Mouse (Mus musculus) embryonic facial prominence, embryonic 11.5 days (tissue): Measurements from ENCODE around the gene Pdzd3. TPM values are rescaled to one million over a fixed set of nuclear protein-coding genes. Genes with fewer than 3 reads are reported as not detected.
"Not testable (repeated sequence)": the region's sequence is repeated elsewhere in the genome, so short reads cannot be mapped to it uniquely, and the experiment has no call there.

Experiments used
- ATAC-seq: fragments of 200-750 bp; cut with Nextera tagmentation; replicated peaks from 2 replicates; pipeline ENCODE4 v1.8.0; 2017; ENCODE audit warnings: low read depth; ENCODE audit not compliant: insufficient number of reproducible peaks, low FRiP score, low TSS enrichment
- DNase-seq: peaks from one replicate; pipeline ENCODE4 v3.0.0-alpha.2; 2015; ENCODE audit warnings: low spot score
- H3K27ac ChIP-seq: fragments of 300-500 bp; sonication (generic); replicated peaks from 2 replicates; pipeline ENCODE4 v1.5.1; 2014; ENCODE audit warnings: mild to moderate bottlenecking, low read depth, low read length, control low read depth
- H3K27me3 ChIP-seq: fragments of 300-500 bp; sonication (generic); 2 replicates; pipeline ENCODE4 v1.6.1; 2014; ENCODE audit warnings: mild to moderate bottlenecking, low read length, moderate library complexity, mixed read lengths; ENCODE audit not compliant: control insufficient read depth, insufficient read depth
- H3K36me3 ChIP-seq: fragments of 300-500 bp; sonication (generic); replicated peaks from 2 replicates; pipeline ENCODE4 v1.6.1; 2014; ENCODE audit warnings: low read depth, mild to moderate bottlenecking, low read length, moderate library complexity, mixed read lengths; ENCODE audit not compliant: control insufficient read depth, insufficient read depth
- H3K4me1 ChIP-seq: fragments of 300-500 bp; sonication (generic); 2 replicates; pipeline ENCODE4 v1.6.1; 2014; ENCODE audit warnings: low read length, mixed read lengths; ENCODE audit not compliant: control insufficient read depth, insufficient read depth
- H3K4me2 ChIP-seq: fragments of 300-500 bp; sonication (generic); 2 replicates; pipeline ENCODE4 v1.6.1; 2014; ENCODE audit warnings: low read depth, mild to moderate bottlenecking, control low read depth, low read length, moderate library complexity
- H3K4me3 ChIP-seq: fragments of 300-500 bp; sonication (generic); 2 replicates; pipeline ENCODE4 v1.5.1; 2014; ENCODE audit warnings: low read depth, low read length, control low read depth
- H3K9ac ChIP-seq: fragments of 300-500 bp; sonication (generic); replicated peaks from 2 replicates; pipeline ENCODE4 v1.6.1; 2014; ENCODE audit warnings: mild to moderate bottlenecking, control low read depth, low read length
- H3K9me3 ChIP-seq: fragments of 300-500 bp; sonication (generic); replicated peaks from 2 replicates; pipeline ENCODE4 v1.6.1; 2016; ENCODE audit warnings: mild to moderate bottlenecking, low read length, inconsistent platforms, mixed read lengths; ENCODE audit not compliant: control insufficient read depth
- WGBS: fragments of 180-500 bp; shearing (Covaris S2); extraction: QIAGEN DNeasy Blood & Tissue Kit; methylation state at CpG from one replicate; pipeline ENCODE4 v1.1.7; 2014; 5-methylcytosine and 5-hydroxymethylcytosine counted together
- polyA plus RNA-seq: library from polyadenylated mRNA; unstranded; fragments of >200 nt; fragmentation: Nextera tagmentation; extraction: Ambion mirVana; gene quantifications from 2 replicates; pipeline ENCODE4 v1.2.1, GENCODE M21; 2014

Gene Pdzd3
- not detected in 2 replicates for polyA plus RNA-seq

DNA sequence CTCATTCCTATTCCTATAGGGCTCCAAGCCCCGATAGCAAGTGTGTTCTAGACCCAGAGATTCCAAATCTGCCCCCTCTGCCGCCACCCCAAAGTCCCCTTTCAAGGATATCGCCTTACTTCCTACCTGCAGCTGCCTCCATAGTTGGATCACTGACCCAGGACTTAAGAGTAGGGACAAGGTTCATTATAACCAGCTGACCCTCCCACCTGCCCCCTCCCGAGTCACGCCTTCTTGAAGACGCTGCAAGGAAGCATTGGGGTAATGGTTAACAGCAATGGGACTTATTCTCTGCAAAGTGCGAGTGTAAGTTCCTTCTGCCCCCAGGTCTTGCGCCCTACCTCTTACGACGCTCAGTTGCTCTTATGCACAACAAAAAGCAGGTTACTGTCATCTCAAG lies at the start of gene Pdzd3:
Gene Pdzd3 (minus strand): TSS at position 158 of the 400 bp plus-strand sequence.
- Histone ChIP-seq H3K4me3 (no peak within 1 kb of the TSS), H3K4me2 (no peak within 1 kb of the TSS), H3K36me3 (no peaks in the 10 kb centered on the region), H3K9ac (no peak within 1 kb of the TSS), H3K9me3 (no peaks in the 10 kb centered on the region), H3K4me1 (peaks cover 2% of the 10 kb centered on the region; the same call in 1 of the 2 replicates), H3K27ac (no peak within 1 kb of the TSS), H3K27me3 (no peaks in the 10 kb centered on the region)
- ATAC-seq (no peak), DNase-seq (no peak)
- 84% methylated on average over 10 of the region's 10 CpGs for WGBS

DNA sequence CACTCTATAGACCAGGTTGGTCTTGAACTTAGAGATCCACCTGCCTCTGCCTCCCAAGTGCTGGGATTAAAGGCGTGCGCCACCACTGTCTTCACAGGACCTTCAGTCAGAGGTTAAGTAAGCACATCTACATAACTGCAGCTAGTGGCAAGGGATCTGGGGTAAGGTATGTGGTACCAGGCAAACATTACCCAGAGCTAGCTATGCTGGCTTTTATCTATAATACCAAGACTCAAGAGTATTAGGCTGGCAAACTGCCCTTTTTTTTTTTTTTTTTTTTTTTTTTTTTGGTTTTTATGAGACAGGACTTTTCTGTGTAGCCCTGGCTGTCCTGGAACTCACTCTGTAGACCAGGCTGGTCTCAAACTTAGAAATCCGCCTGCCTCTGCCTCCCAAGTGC lies 48.7 kb upstream of the Pdzd3 start:
- ATAC-seq, H3K4me1 ChIP-seq, H3K27ac ChIP-seq, H3K9me3 ChIP-seq, H3K4me3 ChIP-seq, H3K4me2 ChIP-seq, DNase-seq, H3K27me3 ChIP-seq, H3K9ac ChIP-seq: not testable (repeated sequence)
- WGBS = 96% methylated on average over 3 of the region's 3 CpGs
- peaks cover 18% of the 10 kb centered on the region for H3K36me3 ChIP-seq

DNA sequence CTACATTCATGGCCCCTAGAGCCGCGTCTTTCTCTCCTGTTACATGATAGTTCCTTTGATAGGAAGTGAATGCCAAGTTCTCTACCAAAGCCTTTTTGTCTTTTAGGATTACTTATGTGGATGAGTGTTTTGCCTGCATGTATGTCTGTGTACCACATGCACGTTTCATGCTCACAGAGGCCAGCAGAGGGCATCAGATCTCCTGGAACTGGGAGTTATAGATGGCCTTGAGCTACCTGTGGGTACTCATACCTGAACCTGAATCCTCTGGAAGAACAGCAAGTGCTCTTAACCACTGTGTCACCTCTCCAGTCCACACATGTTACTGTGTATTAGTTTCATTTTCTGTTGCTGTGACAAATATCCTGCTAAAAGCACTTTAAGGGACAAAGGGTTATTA lies 41.2 kb upstream of the Pdzd3 start:
- Histone ChIP-seq H3K9ac (no peak overlapping the region), H3K4me2 (no peak overlapping the region), H3K36me3 (peaks cover 13% of the 10 kb centered on the region), H3K4me3 (no peak overlapping the region), H3K4me1 (no peaks in the 10 kb centered on the region; the same call in 1 of the 2 replicates), H3K9me3 (no peaks in the 10 kb centered on the region), H3K27me3 (peaks cover 3% of the 10 kb centered on the region; the same call in 1 of the 2 replicates), H3K27ac (no peak overlapping the region)
- ATAC-seq (no peak), DNase-seq (peak; percentile 49)
- 66% methylated on average over 3 of the region's 3 CpGs for WGBS

DNA sequence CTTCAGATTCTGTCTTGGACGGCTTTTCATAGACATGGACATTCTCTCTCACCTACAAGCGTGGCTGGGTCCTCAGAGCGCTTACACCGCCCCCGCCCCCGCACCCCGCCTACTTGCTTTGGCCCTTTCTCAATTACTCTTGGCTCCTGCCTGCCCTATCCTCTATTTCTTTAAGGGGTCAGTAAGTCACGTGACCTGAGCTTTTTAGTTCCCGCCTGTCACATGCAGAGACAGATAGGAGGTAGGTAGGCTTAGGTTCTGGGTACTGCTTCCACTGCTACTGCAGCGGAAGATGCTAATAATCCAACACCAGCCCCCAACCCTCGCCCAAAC lies 37.7 kb upstream of the Pdzd3 start:
- H3K36me3 ChIP-seq = no peaks in the 10 kb centered on the region
- no peak overlapping the region for H3K27ac ChIP-seq
- peak overlapping the region; percentile 35; the same call in 1 of the 2 replicates for H3K9ac ChIP-seq
- no peak for ATAC-seq
- 6% methylated on average over 11 of the region's 11 CpGs for WGBS
- H3K9me3 ChIP-seq = no peaks in the 10 kb centered on the region
- peaks cover 7% of the 10 kb centered on the region for H3K27me3 ChIP-seq
- peak; percentile 19 for DNase-seq
- no peak overlapping the region for H3K4me3 ChIP-seq
- H3K4me2 ChIP-seq = no peak overlapping the region; the same call in 1 of the 2 replicates
- no peaks in the 10 kb centered on the region; the same call in 1 of the 2 replicates for H3K4me1 ChIP-seq

DNA sequence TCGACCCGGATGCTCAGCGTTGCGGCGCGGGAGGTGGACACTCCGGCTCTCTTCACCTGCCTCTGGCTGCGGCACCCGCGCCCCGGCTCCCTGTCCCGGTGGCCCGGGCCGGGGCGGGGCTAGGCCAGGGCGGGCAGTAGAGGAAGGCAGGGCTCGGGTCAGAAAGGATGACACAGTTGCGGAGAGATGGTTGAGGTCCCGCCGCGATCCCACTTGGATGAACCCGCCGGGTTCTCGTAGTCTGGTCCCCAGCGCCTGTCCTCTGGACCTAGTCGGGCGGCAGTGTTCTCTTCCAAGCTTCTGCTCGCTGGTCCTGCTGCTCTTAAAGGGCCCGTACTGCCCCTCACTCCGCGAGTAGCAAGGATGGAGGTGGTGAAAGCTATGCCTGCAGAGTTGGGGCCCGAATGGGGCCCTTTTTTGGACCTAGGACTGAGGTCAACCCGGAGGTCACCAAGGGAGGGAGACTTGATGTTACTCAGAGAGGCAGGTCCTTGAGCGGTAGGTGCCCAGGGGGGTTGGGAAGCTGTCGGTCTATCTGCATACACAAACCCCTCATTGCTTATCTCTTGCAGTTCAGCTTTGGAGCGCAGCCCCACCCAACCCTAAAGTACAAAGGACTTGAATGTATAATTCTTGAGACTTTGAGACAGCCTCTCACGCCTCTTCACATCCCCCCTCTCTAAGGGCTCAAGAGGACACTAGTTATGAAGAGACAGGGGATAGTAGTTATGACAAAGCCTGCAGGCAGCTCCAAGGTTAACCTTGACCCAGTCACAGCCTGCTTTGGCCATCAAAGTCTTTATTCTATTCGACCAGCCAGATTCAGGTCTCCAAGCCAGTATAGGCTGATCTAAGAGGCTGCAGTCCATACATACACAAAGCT lies 37.0 kb upstream of the Pdzd3 start, which contains the start of gene Abcg4:
Gene Abcg4 (minus strand): TSS at position 540 of the 883 bp plus-strand sequence.
- H3K27ac ChIP-seq = no peak within 1 kb of the TSS
- H3K27me3 ChIP-seq = peaks cover 7% of the 10 kb centered on the region
- ATAC-seq (peak; percentile 77), DNase-seq (peak; percentile 59)
- H3K36me3 ChIP-seq = no peaks in the 10 kb centered on the region
- peak within 1 kb of the TSS; percentile 97 for H3K4me2 ChIP-seq
- H3K9me3 ChIP-seq = no peaks in the 10 kb centered on the region
- whole genome bisulfite sequencing = 1% methylated on average over 38 of the region's 38 CpGs
- H3K9ac ChIP-seq = peak within 1 kb of the TSS; percentile 70
- H3K4me1 ChIP-seq = no peaks in the 10 kb centered on the region; the same call in 1 of the 2 replicates
- peak within 1 kb of the TSS; percentile 58 for H3K4me3 ChIP-seq

DNA sequence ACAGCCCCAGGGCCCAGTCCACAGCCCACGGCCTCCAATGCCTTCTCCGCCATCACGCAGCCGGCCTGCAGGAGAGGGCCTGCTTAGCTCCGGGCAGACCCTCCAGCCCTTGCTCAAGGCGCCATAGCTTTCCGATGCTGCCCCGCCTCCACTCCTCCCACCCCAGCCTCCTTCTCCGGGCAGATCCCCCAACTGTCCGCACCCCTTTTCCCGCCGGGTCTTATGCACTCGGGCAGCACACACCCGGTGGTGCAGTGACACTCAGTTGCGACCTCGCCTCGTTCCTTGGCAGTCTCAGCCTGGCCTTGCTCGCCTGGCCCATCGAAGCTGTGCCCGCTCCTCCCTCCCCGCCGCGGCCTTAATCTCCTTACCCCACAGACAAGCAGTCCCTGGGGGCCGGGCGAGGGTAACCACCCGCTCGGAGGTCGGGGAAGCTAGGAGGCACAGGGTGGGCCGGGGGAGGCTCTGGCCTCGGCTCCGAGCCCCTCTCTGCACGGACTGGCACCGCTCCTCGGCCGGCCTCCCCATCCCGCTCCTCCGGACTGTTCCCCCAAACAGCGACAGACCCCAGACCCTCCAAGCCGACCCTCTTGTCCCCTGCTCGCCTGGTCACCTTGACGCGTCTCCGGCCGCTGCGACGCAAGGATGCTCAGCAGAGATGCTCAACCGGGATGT lies 36.3 kb upstream of the Pdzd3 start:
- peak overlapping the region; percentile 70 for H3K9ac ChIP-seq
- H3K4me2 ChIP-seq = peak overlapping the region; percentile 97
- peaks cover 7% of the 10 kb centered on the region for H3K27me3 ChIP-seq
- peak; percentile 58 for ATAC-seq
- H3K9me3 ChIP-seq = no peaks in the 10 kb centered on the region
- WGBS = under 1% methylated on average over 47 of the region's 47 CpGs
- no peaks in the 10 kb centered on the region; the same call in 1 of the 2 replicates for H3K4me1 ChIP-seq
- no peak overlapping the region for H3K27ac ChIP-seq
- DNase-seq = peak; percentile 42
- H3K36me3 ChIP-seq = no peaks in the 10 kb centered on the region
- H3K4me3 ChIP-seq = peak overlapping the region; percentile 58

DNA sequence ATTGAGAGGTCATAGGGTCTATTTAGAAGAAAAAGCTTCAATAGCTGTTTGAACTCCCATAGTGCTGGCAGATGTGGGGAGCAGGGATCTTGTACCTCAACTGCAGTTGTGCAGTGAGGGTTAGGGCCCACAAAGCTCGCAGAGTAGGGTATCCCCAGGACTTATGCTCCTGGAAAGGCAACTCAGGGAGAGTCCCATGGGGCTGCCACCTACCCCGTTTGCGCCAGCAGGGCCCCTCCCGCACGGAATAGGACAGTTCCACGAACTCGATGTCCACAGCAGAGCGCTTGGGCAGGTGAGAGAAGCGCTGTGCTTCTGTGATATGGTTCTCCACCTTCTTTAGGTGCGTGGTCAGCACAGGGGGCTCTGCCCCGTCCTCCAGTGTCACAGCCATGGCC lies 35.7 kb upstream of the Pdzd3 start:
- Histone ChIP-seq H3K9me3 (no peaks in the 10 kb centered on the region), H3K27ac (no peak overlapping the region), H3K9ac (peak overlapping the region; percentile 70), H3K4me3 (peak overlapping the region; percentile 58), H3K4me1 (no peaks in the 10 kb centered on the region; the same call in 1 of the 2 replicates), H3K27me3 (peaks cover 7% of the 10 kb centered on the region), H3K4me2 (peak overlapping the region; percentile 97), H3K36me3 (no peaks in the 10 kb centered on the region)
- 5% methylated on average over 11 of the region's 11 CpGs for whole genome bisulfite sequencing
- ATAC-seq (no peak; the same call in 1 of the 2 replicates), DNase-seq (no peak)
